Mouse (Mus musculus) Patski (cell line): ENCODE measurements around the gene Isca1. TPM values are rescaled to one million over a fixed set of nuclear protein-coding genes. Genes with fewer than 3 reads are reported as not detected.
"Not testable (repeated sequence)": the region's sequence is repeated elsewhere in the genome, so short reads cannot be mapped to it uniquely, and the experiment has no call there.

Experiments
- ATAC-seq: fragments of 100-300 bp; one replicate; pipeline ENCODE4 v1.8.0; 2021
- CTCF ChIA-PET: fragments of 350-600 bp; sonication (Branson Sonifier 250); formaldehyde crosslinking; loops from one replicate; lab custom pipeline; 2022; ENCODE audit warnings: inconsistent platforms; lab: Charles Lee
- POLR2A ChIA-PET: fragments of 350-600 bp; sonication (Branson Sonifier 250); formaldehyde crosslinking; loops from one replicate; lab custom pipeline; 2022; ENCODE audit warnings: antibody characterized with exemption, inconsistent platforms; lab: Charles Lee
- DNase-seq: peaks from one replicate; pipeline ENCODE4 v3.0.0-alpha.2; 2011; ENCODE audit warnings: low read depth, low spot score
- H3K27me3 ChIP-seq: fragments of 371-371 bp; one replicate; pipeline ENCODE4 v1.5.1; 2021
- CTCF ChIP-seq: fragments of 100-300 bp; IDR thresholded peaks from one replicate; pipeline ENCODE4 v1.5.1; 2021
- in situ Hi-C: fragments of 300-500 bp; cut with MboI; formaldehyde crosslinking; loops from 3 replicates; pipeline ENCODE4 v1.11.1; 2018; ENCODE audit warnings: low pct_unique_long_range_greater_than_20kb, mixed read lengths
- polyA plus RNA-seq: library from polyadenylated mRNA; unstranded; gene quantifications from one replicate; pipeline ENCODE4 v1.2.3, GENCODE M21; 2021

The Isca1 gene
- polyA plus RNA-seq, 1 experiment from 2014 or later, result 89.7 TPM

DNA sequence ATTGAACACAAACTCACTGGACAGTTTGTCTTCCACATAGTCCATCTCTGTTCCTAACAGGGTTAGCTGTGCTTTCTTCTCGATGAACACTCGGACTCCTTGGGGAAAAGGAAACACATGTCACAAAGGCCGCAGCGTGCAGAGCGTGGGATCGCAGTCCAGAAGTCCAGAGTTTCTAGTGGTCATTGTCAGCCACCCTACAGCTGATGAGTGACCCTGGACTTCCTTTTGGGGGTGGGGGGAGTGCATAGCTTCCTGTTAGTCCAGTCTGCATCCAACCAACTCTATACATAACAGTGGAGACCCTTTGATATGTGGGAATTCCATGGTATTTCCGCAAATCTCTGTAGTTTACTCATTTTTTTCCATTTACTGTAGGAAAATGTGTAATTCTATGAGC, 12.7 kb downstream of the Isca1 start:
- ChIA-PET POLR2A (interaction anchor here (0.7 to 1.4 kb wide), 3 partner anchors 9 to 29 kb away, joined by 3 to 4 read pairs (median 3); no protein-coding TSS in a partner anchor), CTCF (interaction anchor here (0.7 to 1.8 kb wide), 3 partner anchors 9 to 555 kb away, joined by 3 to 5 read pairs (median 5); no protein-coding TSS in a partner anchor)
- DNase-seq (no peak), ATAC-seq (no peak)
- no peak for TF ChIP-seq CTCF
- H3K27me3 ChIP-seq, result no peaks in the 10 kb centered on the region
- in situ Hi-C loops, result no loop called here

GRCm38 (mm10) chr13:59750310-59750709, 19.3 kb downstream of the Isca1 start:
- H3K27me3 ChIP-seq, result no peaks in the 10 kb centered on the region
- no peak for TF ChIP-seq CTCF
- in situ Hi-C loops, result no loop called here
- ChIA-PET CTCF (no interaction called here), POLR2A (interaction anchor here (0.7 kb wide), 1 partner anchor 999 kb away, joined by 4 read pairs; no protein-coding TSS in a partner anchor)
- ATAC-seq, result no peak
- DNase-seq, result no peak

- H3K27me3 ChIP-seq, result no peaks in the 10 kb centered on the region
- in situ Hi-C loops, result no loop called here
- ChIA-PET CTCF (interaction anchor here (3.4 kb wide), 1 partner anchor 18 kb away, joined by 14 read pairs; no protein-coding TSS in a partner anchor), POLR2A (no interaction called here)
- ATAC-seq, result peak; percentile 87
- DNase-seq, result no peak
- TF ChIP-seq CTCF, result no peak
Measured at GRCm38 (mm10) chr13:59746711-59747110, 22.9 kb downstream of the Isca1 start, which contains the start of gene 1700014D04Rik. Gene 1700014D04Rik (minus strand): TSS chr13:59746752.

DNA sequence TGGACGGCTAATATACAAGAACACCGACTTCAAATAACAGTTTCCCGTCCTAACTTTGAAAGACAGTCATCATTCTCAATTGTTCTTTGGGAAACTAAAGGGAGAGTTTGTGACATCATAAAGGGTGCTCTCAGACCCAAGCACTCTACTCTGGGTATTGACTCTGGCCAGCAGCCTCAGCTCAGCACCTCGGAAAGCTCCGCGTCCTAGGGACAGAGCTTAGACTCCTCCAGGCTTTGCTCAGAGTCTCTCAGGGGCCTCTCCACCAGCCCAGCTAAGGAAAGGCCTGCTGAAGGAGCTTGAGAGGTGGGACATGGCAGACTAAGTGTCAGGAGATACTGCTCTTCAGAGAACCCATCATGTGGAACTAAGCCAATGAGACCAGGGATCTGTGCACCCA, 23.4 kb downstream of the Isca1 start:
- DNase-seq (no peak), ATAC-seq (no peak)
- POLR2A ChIA-PET, result no interaction called here
- TF ChIP-seq CTCF, result no peak
- no peaks in the 10 kb centered on the region for H3K27me3 ChIP-seq
- in situ Hi-C loops, result no loop called here
- CTCF ChIA-PET, result interaction anchor here (3.4 kb wide), 1 partner anchor 18 kb away, joined by 14 read pairs; no protein-coding TSS in a partner anchor

GRCm38 (mm10) chr13:59745462-59745861, 24.1 kb downstream of the Isca1 start:
- CTCF ChIA-PET, result interaction anchor here (3.4 kb wide), 1 partner anchor 17 kb away, joined by 14 read pairs; no protein-coding TSS in a partner anchor
- in situ Hi-C loops, result no loop called here
- no peak for ATAC-seq

GRCm38 (mm10) chr13:59741697-59742096, 27.9 kb downstream of the Isca1 start:
- ChIA-PET CTCF (interaction anchor here (1.6 kb wide), 1 partner anchor 12 kb away, joined by 5 read pairs; no protein-coding TSS in a partner anchor), POLR2A (no interaction called here)
- in situ Hi-C loops, result no loop called here
- DNase-seq (no peak), ATAC-seq (no peak)
- H3K27me3 ChIP-seq, result no peaks in the 10 kb centered on the region
- TF ChIP-seq CTCF, result no peak

More at GRCm38 (mm10) chr13:59745462-59745861, 24.1 kb downstream of the Isca1 start:
- POLR2A ChIA-PET, result interaction anchor here (1.0 kb wide), 1 partner anchor 12 kb away, joined by 4 read pairs; no protein-coding TSS in a partner anchor
- TF ChIP-seq CTCF, result no peak
- DNase-seq, result no peak
- H3K27me3 ChIP-seq, result no peaks in the 10 kb centered on the region

- in situ Hi-C loops, result no loop called here
- ChIA-PET CTCF (interaction anchor here (1.2 to 1.6 kb wide), 2 partner anchors 9 to 12 kb away, joined by 5 read pairs; partner anchors contain the start of gene Spata31d1d), POLR2A (no interaction called here)
- H3K27me3 ChIP-seq, result no peaks in the 10 kb centered on the region
- ATAC-seq (no peak), DNase-seq (no peak)
- no peak for TF ChIP-seq CTCF
Measured at GRCm38 (mm10) chr13:59741096-59741495, 28.5 kb downstream of the Isca1 start.

GRCm38 (mm10) chr13:59739397-59739796, 30.2 kb downstream of the Isca1 start:
- TF ChIP-seq CTCF, result no peak
- ATAC-seq (no peak), DNase-seq (no peak)
- CTCF ChIA-PET, result interaction anchor here (1.3 kb wide), 1 partner anchor 10 kb away, joined by 4 read pairs; no protein-coding TSS in a partner anchor
- POLR2A ChIA-PET, result no interaction called here
- in situ Hi-C loops, result no loop called here
- no peaks in the 10 kb centered on the region for H3K27me3 ChIP-seq

DNA sequence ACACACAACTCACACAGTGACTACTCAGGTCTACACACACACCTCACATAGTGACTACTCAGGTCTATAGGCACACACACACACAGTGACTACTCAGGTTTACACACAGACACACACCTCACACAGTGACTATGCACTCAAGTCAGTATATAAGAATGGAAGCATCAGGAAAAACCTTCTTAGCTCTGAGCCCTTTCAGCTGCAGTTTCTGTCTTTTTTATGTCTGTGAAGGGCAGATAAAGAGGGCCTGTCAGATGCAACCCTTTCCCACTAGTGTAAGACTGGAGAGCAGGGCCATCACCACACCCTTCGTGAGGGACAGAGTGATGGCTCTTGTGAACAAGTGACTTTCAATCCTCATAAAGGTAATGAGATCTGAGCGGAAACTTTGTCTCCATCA, 31.2 kb downstream of the Isca1 start:
- no peaks in the 10 kb centered on the region for H3K27me3 ChIP-seq
- no peak for TF ChIP-seq CTCF
- no peak for DNase-seq
- ChIA-PET CTCF (no interaction called here), POLR2A (no interaction called here)
- in situ Hi-C loops, result no loop called here
- no peak for ATAC-seq

GRCm38 (mm10) chr13:59735190-59735589, 34.4 kb downstream of the Isca1 start:
- H3K27me3 ChIP-seq, result no peaks in the 10 kb centered on the region
- ATAC-seq, result no peak
- in situ Hi-C loops, result no loop called here
- POLR2A ChIA-PET, result no interaction called here
- CTCF ChIA-PET, result no interaction called here
- no peak for TF ChIP-seq CTCF
- DNase-seq, result no peak

DNA sequence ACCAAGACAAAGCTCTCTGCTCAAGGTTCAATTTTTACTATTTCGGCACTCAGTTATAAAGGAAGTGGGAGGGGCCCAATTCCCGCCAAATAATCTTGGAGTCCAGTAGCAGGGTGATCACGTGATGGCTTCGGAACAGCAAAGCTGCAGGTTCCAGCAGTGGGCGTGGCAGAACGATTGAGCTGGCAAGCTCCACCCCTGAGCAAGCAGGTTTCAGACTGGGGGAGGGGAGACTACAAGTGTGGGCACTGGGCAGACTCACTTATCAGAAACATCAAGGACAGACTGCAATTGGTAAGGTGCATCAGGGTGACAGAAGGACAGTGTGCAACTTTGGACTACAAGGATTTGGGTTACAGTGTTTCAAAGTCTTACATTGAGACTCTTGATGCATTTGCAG, 35.3 kb downstream of the Isca1 start:
- in situ Hi-C loops, DNase-seq, H3K27me3 ChIP-seq, ATAC-seq, POLR2A ChIA-PET: not testable (repeated sequence)
- CTCF ChIA-PET, result interaction anchor here (1.1 kb wide), 1 partner anchor 10 kb away, joined by 6 read pairs; no protein-coding TSS in a partner anchor
